Mouse (Mus musculus) frontal cortex, postnatal 36 days (tissue): ENCODE measurements around the gene Srp14.

Experiments
- DNase-seq, 2 experiments: peaks; one replicate each; pipeline ENCODE4 v3.0.0; 2022; ENCODE audit warnings: low spot score in 2 of 2

The Srp14 gene

DNA sequence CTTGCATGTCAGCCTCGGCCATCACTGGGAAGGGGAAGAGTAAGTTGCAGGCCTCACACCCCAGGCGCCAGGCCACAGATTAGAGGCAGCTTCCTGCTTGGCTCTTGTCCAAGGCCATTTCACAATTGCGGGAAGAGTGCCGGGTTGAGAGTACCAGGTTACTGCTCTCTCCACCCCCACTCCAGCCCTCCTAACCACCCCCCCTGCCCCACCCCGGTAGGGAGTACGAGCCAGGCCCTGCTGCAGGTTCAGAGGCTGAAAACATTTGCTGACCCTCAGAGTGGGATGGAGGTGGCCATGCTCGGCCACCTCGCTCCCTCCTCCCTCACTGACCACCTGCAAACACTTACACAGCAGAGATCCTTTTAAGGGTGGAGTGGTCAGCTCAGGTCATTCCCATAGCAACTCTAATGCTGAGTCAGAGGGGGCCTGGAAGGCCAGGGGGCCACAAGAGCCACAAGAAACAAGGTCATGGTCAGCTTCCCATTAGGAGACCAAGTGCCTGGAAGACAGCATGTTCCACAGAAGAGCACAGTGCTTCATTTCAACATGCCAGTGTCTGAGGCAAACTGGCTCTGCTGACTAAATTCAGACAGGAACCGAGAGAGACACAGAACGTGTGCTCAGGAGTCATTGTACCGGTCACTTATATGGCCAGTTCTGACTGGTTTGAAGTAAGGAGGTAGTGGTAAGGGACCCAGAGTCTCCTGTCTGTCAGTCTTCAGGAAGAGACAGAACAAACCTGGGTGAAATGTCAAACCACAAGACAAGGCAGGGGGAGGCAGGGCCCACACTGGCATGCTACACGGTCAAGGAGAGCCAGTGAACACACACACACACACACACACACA, 11.0 kb upstream of the Srp14 start:
- DNase-seq, result no peak

GRCm38 (mm10) chr2:118487806-118488205, 8.3 kb upstream of the Srp14 start:
- no peak for DNase-seq

GRCm38 (mm10) chr2:118486933-118487332, 7.4 kb upstream of the Srp14 start:
- DNase-seq, result peak; percentile 66 to 71

GRCm38 (mm10) chr2:118485415-118485814, 5.9 kb upstream of the Srp14 start:
- DNase-seq, result no peak

DNA sequence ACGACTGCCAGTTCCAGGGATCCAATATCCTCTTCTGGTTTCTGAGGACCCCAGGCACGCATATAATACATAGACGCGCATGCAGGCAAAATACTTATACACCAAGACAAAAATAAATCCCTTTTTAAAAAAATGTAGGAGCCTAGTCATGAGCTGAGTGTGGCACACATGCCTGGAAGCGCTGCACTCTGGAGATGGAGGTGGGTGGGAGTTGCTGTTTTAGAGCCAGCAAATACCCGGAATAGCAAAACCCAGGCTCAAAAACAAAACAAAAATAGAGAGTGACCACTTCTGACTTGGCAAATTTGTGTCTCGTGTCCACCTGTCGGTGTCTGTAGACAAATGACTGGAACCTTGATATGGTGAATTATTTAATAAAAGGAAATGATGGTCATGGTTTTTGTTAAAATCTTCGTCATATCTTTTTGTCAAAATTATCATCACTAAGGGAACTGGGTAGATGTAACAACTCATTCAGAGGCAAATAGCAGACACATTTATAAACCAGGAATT, 4.9 kb upstream of the Srp14 start:
- DNase-seq, result peak in 1 of 2 experiments; percentile 54

DNA sequence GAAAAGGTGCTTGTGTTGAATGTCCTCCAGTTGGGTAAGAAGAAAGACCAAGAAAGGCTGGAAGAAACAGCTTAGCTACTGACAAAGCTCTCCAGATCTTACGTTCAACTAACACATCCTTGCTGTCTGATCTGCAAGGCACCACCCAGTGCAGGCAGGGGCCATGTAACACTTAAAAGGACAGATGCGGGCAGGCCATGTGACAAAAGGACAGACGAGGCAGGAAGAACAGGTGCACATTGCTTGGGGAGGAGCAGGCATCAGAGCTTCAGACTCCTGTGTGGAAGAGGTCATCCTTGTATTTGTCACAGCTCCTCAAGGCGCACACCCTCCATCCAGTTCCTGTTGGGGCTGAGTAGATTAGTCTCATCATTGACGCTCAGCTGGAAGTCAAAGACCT, 3.5 kb upstream of the Srp14 start:
- DNase-seq, result no peak

DNA sequence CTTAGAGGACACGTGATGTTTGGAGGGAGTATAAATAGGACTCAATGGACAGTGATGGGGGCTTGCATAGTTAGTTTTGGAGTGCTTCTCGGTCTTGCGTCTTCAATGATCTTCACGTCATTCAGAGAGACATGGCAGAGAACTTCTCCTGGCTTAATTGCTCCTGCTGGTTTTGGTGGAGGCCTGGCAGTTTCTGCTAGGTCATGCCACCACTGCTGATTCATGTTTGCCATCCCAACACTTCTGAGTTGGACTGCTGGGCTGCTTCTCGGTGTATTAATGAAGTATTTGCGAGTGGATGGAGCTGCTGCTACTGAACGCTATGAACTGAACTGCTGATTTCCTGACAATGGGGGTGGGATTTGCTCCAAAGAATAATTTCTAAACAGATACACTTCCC, 1.4 kb upstream of the Srp14 start:
- no peak for DNase-seq

DNA sequence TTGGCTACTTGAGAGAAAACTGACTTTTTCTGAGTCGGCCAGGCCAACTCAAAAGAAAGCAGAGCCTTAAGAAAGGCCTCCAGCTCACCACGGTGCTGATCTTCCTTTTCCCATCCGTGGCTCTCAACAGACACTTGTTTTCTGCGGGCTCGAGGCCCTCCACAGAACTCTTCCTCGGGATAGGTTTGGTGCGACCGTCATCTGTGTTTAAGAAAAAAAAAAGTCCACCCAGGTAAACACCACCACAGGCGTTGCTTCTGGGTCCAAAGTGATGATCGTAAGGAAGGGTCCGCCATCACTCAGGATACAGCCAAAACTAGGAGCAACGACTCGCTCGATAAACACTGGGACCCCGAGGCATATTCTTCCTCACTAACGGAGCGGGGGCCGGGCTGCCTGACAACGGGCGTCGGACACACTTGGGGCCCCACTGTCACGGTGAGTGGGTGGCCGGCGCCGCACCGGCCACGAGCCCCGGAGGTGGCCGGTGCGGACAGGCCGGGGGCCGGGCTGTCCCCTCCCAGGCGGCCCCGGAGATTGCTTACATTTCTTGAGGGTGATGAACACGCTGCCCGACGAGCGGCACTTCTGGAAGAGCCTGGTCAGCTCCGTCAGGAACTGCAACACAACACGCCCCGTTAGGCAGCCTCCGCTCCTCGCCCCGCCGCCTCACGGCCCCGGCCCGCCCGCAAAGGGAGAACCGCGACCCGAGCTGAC, 520 bp downstream of the Srp14 start:
- DNase-seq, result no peak

GRCm38 (mm10) chr2:118468354-118468753, 11.2 kb downstream of the Srp14 start:
- no peak for DNase-seq

- DNase-seq, result no peak
Measured at GRCm38 (mm10) chr2:118466601-118467000, 12.9 kb downstream of the Srp14 start.

GRCm38 (mm10) chr2:118465894-118466293, 13.6 kb downstream of the Srp14 start:
- no peak for DNase-seq

GRCm38 (mm10) chr2:118464450-118464849, 15.1 kb downstream of the Srp14 start:
- no peak for DNase-seq

GRCm38 (mm10) chr2:118463480-118463879, 16.0 kb downstream of the Srp14 start:
- peak in 1 of 2 experiments; percentile 21 for DNase-seq

DNA sequence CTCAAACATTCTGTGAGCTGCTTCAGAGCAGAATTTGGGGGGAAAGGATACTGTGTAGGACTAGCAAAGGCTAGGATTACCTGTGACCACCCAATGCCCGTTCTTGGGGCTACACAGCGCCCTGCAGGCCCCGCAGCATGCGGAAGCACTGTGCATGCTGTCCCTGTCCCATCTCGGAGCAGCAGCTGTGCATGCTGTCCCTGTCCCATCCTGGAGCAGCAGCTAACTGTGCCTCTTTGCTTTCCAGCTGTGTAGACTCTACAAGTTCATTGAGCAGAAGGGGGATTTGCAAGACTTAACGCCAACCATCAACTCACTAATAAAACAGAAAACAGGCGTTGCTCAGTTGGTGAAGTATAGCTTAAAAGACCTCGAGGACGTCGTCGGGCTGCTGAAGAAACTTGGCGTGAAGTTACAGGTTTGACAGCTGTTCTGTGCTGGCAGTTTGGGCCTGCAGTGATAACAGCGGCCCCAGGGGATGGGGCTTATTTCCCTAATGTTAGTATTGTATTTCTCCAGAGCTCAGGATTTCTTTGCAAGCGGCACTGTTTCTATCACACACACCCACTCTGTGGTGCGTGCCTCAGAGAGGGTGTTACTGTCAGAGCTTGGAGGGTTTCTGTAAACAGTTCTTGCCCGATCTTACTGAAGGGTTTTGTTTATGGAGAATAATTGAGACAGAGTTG, 17.9 kb downstream of the Srp14 start:
- DNase-seq, result peak in 1 of 2 experiments; percentile 27

GRCm38 (mm10) chr2:118457463-118458261, 21.8 kb downstream of the Srp14 start:
- peak; percentile 47 to 61 for DNase-seq

GRCm38 (mm10) chr2:118457029-118457428, 22.5 kb downstream of the Srp14 start:
- DNase-seq, result no peak

GRCm38 (mm10) chr2:118451056-118451455, 28.5 kb downstream of the Srp14 start:
- DNase-seq, result no peak

DNA sequence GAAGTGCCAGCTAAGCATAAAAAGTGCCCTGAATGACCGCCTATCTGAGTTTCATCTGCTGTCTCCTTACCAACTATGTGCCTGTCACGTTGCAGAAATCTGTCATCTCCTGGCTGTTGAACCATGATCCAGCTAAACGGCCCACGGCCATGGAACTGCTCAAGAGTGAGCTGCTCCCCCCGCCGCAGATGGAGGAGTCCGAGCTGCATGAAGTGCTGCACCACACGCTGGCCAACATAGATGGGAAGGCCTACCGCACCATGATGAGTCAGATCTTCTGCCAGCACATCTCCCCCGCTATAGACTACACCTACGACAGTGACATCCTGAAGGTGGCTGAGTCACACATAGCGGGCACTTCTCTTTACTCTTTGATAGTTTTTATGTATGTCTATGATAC, 31.3 kb downstream of the Srp14 start:
- DNase-seq, result peak; percentile 68 to 74

DNA sequence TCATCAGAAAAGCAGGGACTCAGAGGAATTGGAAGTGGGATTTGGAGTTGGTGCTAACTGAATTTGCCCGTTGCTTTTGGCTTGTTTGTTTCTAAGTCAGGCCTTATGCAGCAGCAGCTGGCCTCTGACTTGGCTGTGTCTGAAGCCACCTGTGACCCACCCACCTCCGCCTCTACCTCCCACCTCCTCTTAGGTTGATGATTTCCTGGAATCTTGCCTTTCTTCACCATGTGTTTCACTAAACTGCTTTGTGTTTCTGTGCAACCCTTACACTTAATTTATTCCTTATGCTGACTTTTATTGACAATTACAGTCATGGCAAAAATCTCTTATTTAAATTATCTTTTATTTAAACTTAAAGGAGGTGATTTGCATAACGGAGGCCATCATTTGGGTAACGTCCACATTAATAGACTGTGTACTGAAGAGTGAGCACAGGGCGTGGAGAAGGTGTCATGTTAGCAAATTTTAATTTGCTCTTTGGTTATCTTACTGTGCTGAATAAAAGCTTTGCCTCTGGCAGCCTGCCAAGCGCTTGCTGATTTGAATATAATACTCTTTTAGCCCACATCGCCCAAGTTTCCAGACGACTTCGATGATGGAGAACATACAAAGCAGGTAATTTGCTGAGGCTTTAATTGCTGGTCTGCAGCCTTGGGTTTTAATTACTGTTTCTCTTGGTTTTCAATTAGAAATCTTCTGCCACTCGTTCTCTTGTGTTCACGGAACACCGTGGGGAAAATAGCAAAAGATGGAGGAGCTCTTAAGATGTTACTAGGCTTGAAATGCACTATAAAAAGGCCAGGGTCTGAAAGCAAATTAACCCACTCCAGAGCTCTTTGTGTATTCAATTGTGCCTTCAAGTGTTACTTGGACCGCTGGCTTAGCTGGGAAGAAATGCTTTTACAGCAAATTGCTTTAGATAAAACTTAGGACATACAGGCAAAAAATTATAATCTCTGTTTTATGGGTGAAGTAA, 33.5 kb downstream of the Srp14 start:
- no peak for DNase-seq

DNA sequence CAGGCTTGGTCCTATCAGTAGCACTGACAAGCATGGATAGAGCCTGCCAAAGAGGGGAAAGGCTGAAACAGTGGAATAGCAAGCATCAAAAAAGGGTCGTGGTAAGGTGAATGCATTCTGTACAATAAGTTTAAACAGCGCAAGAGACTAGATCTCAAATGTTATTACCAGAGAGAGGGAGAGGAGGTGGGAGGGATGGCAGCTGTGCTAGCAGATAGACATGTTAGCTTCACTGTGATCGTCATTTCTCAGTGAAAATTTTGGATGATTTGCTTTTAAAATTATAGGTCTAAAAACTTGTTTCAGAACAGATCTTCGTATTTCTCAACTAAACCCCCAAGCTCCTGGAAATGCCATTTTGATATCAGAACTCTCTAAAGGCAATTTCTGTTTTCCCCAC, 36.8 kb downstream of the Srp14 start:
- no peak for DNase-seq
